In the genomic region with DNA sequence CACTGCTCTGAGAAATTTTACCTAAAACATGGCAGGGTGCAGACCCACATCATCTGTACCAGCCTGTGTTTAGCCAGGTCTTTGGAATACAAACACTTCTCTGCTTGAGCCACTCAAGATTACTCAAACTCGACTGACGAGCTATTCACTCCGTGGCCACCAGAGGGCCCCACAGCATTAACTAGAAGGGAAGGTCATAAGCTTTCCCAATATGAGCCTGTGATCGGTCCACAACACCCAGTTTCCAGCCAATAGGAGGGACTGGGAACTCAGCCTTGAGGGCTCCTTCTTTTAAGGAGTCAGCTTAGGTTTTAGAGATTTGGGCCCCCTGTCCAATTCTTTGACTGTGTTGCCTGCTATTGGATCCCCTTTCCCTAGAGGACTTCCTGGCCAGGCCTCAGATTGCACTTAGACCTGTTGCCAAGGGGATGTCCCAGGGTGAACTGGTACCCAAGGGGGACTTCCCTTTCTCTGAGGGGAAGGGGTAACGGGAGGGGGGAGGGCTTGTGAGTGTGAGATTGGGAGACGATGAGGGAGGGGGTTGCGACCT, we compare ENCODE assay signal across 9 mouse cellular contexts. TPM values are rescaled to one million over a fixed set of nuclear protein-coding genes. Genes with fewer than 3 reads are reported as not detected.
DNase-seq lines count a peak whose midpoint lies in the region; ATAC-seq and TF ChIP-seq lines count a peak whose summit lies in the region.
"Had no signal": no experiment of that assay in that cellular context is flagged by ENCODE, and none has a peak within 500 bp of the region (broad histone marks: within the 10 kb centered on the region; RNA-seq: fewer than 3 reads in every experiment).

No protein-coding gene starts in this region.

- peak; percentile 38; the same call in 1 of the 2 replicates for ATAC-seq in forebrain, embryonic 13.5 days
- ATAC-seq in hematopoietic stem cell, adult 5-6 weeks (replicated peaks in 1 of 2; ENCODE audit: insufficient read depth in 1 of 2, low FRiP score in 2 of 2, low TSS enrichment in 1 of 2, low read depth in 1 of 2, poor library complexity in 2 of 2, severe bottlenecking in 2 of 2): peak; percentile 47 to 74

- no peak overlapping the region for H3K9ac ChIP-seq in forebrain, embryonic 13.5 days
- H3K9ac ChIP-seq: heart, embryonic 13.5 days had no signal

- TF ChIP-seq CTCF in E14TG2a.4 (conservative IDR thresholded peaks at IDR 0.05; ENCODE audit: low read length): peak; percentile 94

- H3K27ac ChIP-seq in forebrain, embryonic 13.5 days: no peak overlapping the region
- H3K27ac ChIP-seq: heart, embryonic 13.5 days had no signal

- H3K4me3 ChIP-seq in E14TG2a.4 (replicated peaks; ENCODE audit: low read length): no peak overlapping the region; the same call in 1 of the 2 replicates
- no peak overlapping the region for H3K4me3 ChIP-seq in forebrain, embryonic 13.5 days
- H3K4me3 ChIP-seq: heart, embryonic 13.5 days had no signal

- DNase-seq in brain, adult 2 months (ENCODE audit: low read depth, low spot score): peak; percentile 83
- DNase-seq in layer of hippocampus, postnatal 10 days (ENCODE audit: low spot score in 2 of 2): peak; percentile 85 to 87
- peak; percentile 93 for DNase-seq in lung, postnatal 14 days
- peak; percentile 86 for DNase-seq in retina, embryonic 14.5 days (ENCODE audit: low spot score)
- peak; percentile 93 for DNase-seq in thymus, postnatal 4 days

- 30% methylated on average over 7 of the region's 7 CpGs for WGBS in forebrain, embryonic 13.5 days

- H3K36me3 ChIP-seq in E14TG2a.4 (ENCODE audit: insufficient read depth, low read length): no peaks in the 10 kb centered on the region
- H3K36me3 ChIP-seq in forebrain, embryonic 13.5 days (ENCODE audit: poor library complexity, severe bottlenecking): no peaks in the 10 kb centered on the region
- H3K36me3 ChIP-seq: heart, embryonic 13.5 days had no signal

- H3K9me3 ChIP-seq in E14TG2a.4 (ENCODE audit: low read length): peaks cover 11% of the 10 kb centered on the region
- H3K9me3 ChIP-seq in forebrain, embryonic 13.5 days (replicated peaks): no peaks in the 10 kb centered on the region
- H3K9me3 ChIP-seq: heart, embryonic 13.5 days had no signal

- no peak overlapping the region for H3K4me2 ChIP-seq in forebrain, embryonic 13.5 days
- H3K4me2 ChIP-seq: heart, embryonic 13.5 days had no signal

- peaks cover 18% of the 10 kb centered on the region for H3K4me1 ChIP-seq in E14TG2a.4 (replicated peaks; ENCODE audit: low read depth, low read length)
- H3K4me1 ChIP-seq in forebrain, embryonic 13.5 days: no peaks in the 10 kb centered on the region

- no peaks in the 10 kb centered on the region for H3K27me3 ChIP-seq in E14TG2a.4 (ENCODE audit: insufficient read depth, low read length)
- no peaks in the 10 kb centered on the region for H3K27me3 ChIP-seq in forebrain, embryonic 13.5 days
- H3K27me3 ChIP-seq: heart, embryonic 13.5 days had no signal

RNA-seq across cellular contexts. Expression of gene S100a10, which starts 7.7 kb away (rescaled TPM):
- 69.1 and 89.9 TPM in 2 replicates for polyA plus RNA-seq in forebrain, embryonic 13.5 days (2015; fragmentation: Nextera tagmentation; extraction: Ambion mirVana)
- total RNA-seq in hematopoietic stem cell, adult 5-6 weeks (2017): 357 and 381 TPM in 2 replicates
- total RNA-seq in layer of hippocampus, postnatal 10 days (2021): 10 to 100 TPM; 66.3 to 71.8 TPM

RNA-seq across cellular contexts. Expression of gene S100a11, which starts 26.9 kb away (rescaled TPM):
- polyA plus RNA-seq in forebrain, embryonic 13.5 days (2015; fragmentation: Nextera tagmentation; extraction: Ambion mirVana): 117 and 133 TPM in 2 replicates
- 49.1 and 66.1 TPM in 2 replicates for total RNA-seq in hematopoietic stem cell, adult 5-6 weeks (2017)
- 10 to 100 TPM; 16.1 to 20.2 TPM for total RNA-seq in layer of hippocampus, postnatal 10 days (2021)
